Mouse (Mus musculus) ES-Bruce4 (cell line): ENCODE results near the gene Sp3.

Source experiments
- CTCF ChIP-seq: IDR thresholded peaks from one replicate; pipeline ENCODE4 v1.8.1; 2011; ENCODE audit warnings: low read depth, low read length
- POLR2A ChIP-seq: IDR thresholded peaks from one replicate; pipeline ENCODE4 v1.8.1; 2011; ENCODE audit warnings: low read length; ENCODE audit not compliant: insufficient read depth

- no peak for TF ChIP-seq CTCF
- no peak for TF ChIP-seq POLR2A
Observed at GRCm38 (mm10) chr2:72889806-72890205, 90.4 kb downstream of the Sp3 start.
